Mouse (Mus musculus) left cerebral cortex, adult 6 months (tissue): Measurements from ENCODE around the gene Tmc7. TPM values are rescaled to one million over a fixed set of nuclear protein-coding genes. Genes with fewer than 3 reads are reported as not detected.

Source experiments
- long read RNA-seq, 2 experiments: library from polyadenylated mRNA; unstranded; transcript quantifications; one replicate each; pipeline ENCODE4 v2.0.0; 2019 to 2020
- polyA plus RNA-seq: library from polyadenylated mRNA; unstranded; fragments of <200 nt; fragmentation: Nextera tagmentation; gene quantifications from 2 replicates; pipeline ENCODE4 v1.2.3, GENCODE M21; 2021

Gene Tmc7
- 3.1 and 4.0 TPM in 2 replicates for polyA plus RNA-seq
- long read RNA-seq, experiment 1, full-length matches to known transcripts, result 14 of 20 reads
- long read RNA-seq, experiment 1, partial matches to known transcripts, result 3 of 20 reads
- long read RNA-seq, experiment 1, other reads (novel, unspliced or antisense), result 3 of 20 reads
- long read RNA-seq, experiment 2, full-length matches to known transcripts, result 1 of 4 reads
- long read RNA-seq, experiment 2, partial matches to known transcripts, result 1 of 4 reads
- long read RNA-seq, experiment 2, other reads (novel, unspliced or antisense), result 2 of 4 reads

GRCm38 (mm10) chr7:118584257-118584907, at the start of gene Tmc7:
Tmc7 (minus strand) TSS chr7:118584736.

GRCm38 (mm10) chr7:118597201-118597600, 12.7 kb upstream of the Tmc7 start, which contains the start of gene Tmc5:
Tmc5 (plus strand) TSS chr7:118597297.

GRCm38 (mm10) chr7:118533178-118533578, 51.4 kb downstream of the Tmc7 start, which contains the start of gene Coq7:
Coq7 (minus strand) TSS chr7:118533356.

GRCm38 (mm10) chr7:118491431-118492147, 92.9 kb downstream of the Tmc7 start, which contains the start of gene Itpripl2:
Itpripl2 (minus strand) TSS chr7:118491975.

Other genes with a start within 250 kb of the Tmc7 start
- 30.6 and 34.6 TPM in 2 replicates for gene Syt17, start 136.5 kb downstream of the Tmc7 start, polyA plus RNA-seq
- gene Itpripl2, start 92.8 kb downstream of the Tmc7 start, polyA plus RNA-seq, result 0.29 and 0.49 TPM in 2 replicates
- 97.0 and 123 TPM in 2 replicates for gene Coq7, start 51.4 kb downstream of the Tmc7 start, polyA plus RNA-seq
- 0.04 TPM in 1 of 2 replicates, not detected in the other for gene Tmc5, start 12.6 kb upstream of the Tmc7 start, polyA plus RNA-seq
- gene Gde1, start 121.0 kb upstream of the Tmc7 start, polyA plus RNA-seq, result 390 and 462 TPM in 2 replicates
- 15.0 and 20.3 TPM in 2 replicates for gene Ccp110, start 127.8 kb upstream of the Tmc7 start, polyA plus RNA-seq
- 31.6 and 37.4 TPM in 2 replicates for gene Vps35l, start 155.5 kb upstream of the Tmc7 start, polyA plus RNA-seq